Mouse (Mus musculus): ENCODE measurements around the gene Pcsk2. TPM values are rescaled to one million over a fixed set of nuclear protein-coding genes. Genes with fewer than 3 reads are reported as not detected.

Pcsk2 gene
- total RNA-seq, 2 experiments from 2014 or later = 266 to 279 TPM

- no peak for TF ChIP-seq CTCF (IDR thresholded peaks at IDR 0.05)
- no peak overlapping the region for H3K4me3 ChIP-seq
- no peak for DNase-seq (ENCODE audit: extremely low spot score in 1 of 2, low spot score in 2 of 2)
- H3K27ac ChIP-seq = no peak overlapping the region
- intact Hi-C loops (cut with DNase I) = no loop called here
Measured at GRCm38 (mm10) chr2:143585341-143585740, 39.4 kb downstream of the Pcsk2 start.

- TF ChIP-seq CTCF (IDR thresholded peaks at IDR 0.05) = no peak
- Histone ChIP-seq H3K4me3 (no peak overlapping the region), H3K27ac (no peak overlapping the region)
- no peak for DNase-seq (ENCODE audit: extremely low spot score in 1 of 2, low spot score in 2 of 2)
- intact Hi-C loops (cut with DNase I) = no loop called here
Measured at GRCm38 (mm10) chr2:143590398-143590797, 44.4 kb downstream of the Pcsk2 start.

- intact Hi-C loops (cut with DNase I) = no loop called here
- DNase-seq (ENCODE audit: extremely low spot score in 1 of 2, low spot score in 2 of 2) = no peak
- TF ChIP-seq CTCF (IDR thresholded peaks at IDR 0.05) = no peak
Measured at GRCm38 (mm10) chr2:143603071-143603470, 57.1 kb downstream of the Pcsk2 start.

GRCm38 (mm10) chr2:143603871-143604512 lies 58.0 kb downstream of the Pcsk2 start:
- TF ChIP-seq CTCF (IDR thresholded peaks at IDR 0.05) = no peak
- DNase-seq (ENCODE audit: extremely low spot score in 1 of 2, low spot score in 2 of 2) = no peak
- no peak overlapping the region for H3K4me3 ChIP-seq
- intact Hi-C loops (cut with DNase I) = no loop called here
- no peak overlapping the region for H3K27ac ChIP-seq

More at GRCm38 (mm10) chr2:143603071-143603470, 57.1 kb downstream of the Pcsk2 start:
- Histone ChIP-seq H3K4me3 (no peak overlapping the region), H3K27ac (no peak overlapping the region)

GRCm38 (mm10) chr2:143610355-143611331 lies 64.7 kb downstream of the Pcsk2 start:
- Histone ChIP-seq H3K27ac (no peak overlapping the region), H3K4me3 (no peak overlapping the region)
- DNase-seq (ENCODE audit: extremely low spot score in 1 of 2, low spot score in 2 of 2) = no peak
- TF ChIP-seq CTCF (IDR thresholded peaks at IDR 0.05) = no peak
- intact Hi-C loops (cut with DNase I) = no loop called here

- no peak for TF ChIP-seq CTCF (IDR thresholded peaks at IDR 0.05)
- intact Hi-C loops (cut with DNase I) = no loop called here
- no peak for DNase-seq (ENCODE audit: extremely low spot score in 1 of 2, low spot score in 2 of 2)
- Histone ChIP-seq H3K27ac (no peak overlapping the region), H3K4me3 (no peak overlapping the region)
Measured at GRCm38 (mm10) chr2:143613466-143613865, 67.5 kb downstream of the Pcsk2 start.

- no peak for DNase-seq (ENCODE audit: extremely low spot score in 1 of 2, low spot score in 2 of 2)
- TF ChIP-seq CTCF (IDR thresholded peaks at IDR 0.05) = no peak
- intact Hi-C loops (cut with DNase I) = no loop called here
- no peak overlapping the region for H3K27ac ChIP-seq
- H3K4me3 ChIP-seq = no peak overlapping the region
Measured at GRCm38 (mm10) chr2:143614775-143615174, 68.8 kb downstream of the Pcsk2 start.

- no peak overlapping the region for H3K4me3 ChIP-seq
- DNase-seq (ENCODE audit: extremely low spot score in 1 of 2, low spot score in 2 of 2) = no peak
- intact Hi-C loops (cut with DNase I) = loop anchor here (5.0 kb wide), 1 partner anchor 61 kb away; no protein-coding TSS in a partner anchor
- TF ChIP-seq CTCF (IDR thresholded peaks at IDR 0.05) = no peak
- peak overlapping the region; percentile 53 for H3K27ac ChIP-seq
Measured at GRCm38 (mm10) chr2:143620916-143621315, 75.0 kb downstream of the Pcsk2 start.

GRCm38 (mm10) chr2:143623916-143624315 lies 78.0 kb downstream of the Pcsk2 start:
- TF ChIP-seq CTCF (IDR thresholded peaks at IDR 0.05) = no peak

GRCm38 (mm10) chr2:143643305-143643704 lies 97.3 kb downstream of the Pcsk2 start:
- intact Hi-C loops (cut with DNase I) = no loop called here
- no peak for DNase-seq (ENCODE audit: extremely low spot score in 1 of 2, low spot score in 2 of 2)
- Histone ChIP-seq H3K27ac (no peak overlapping the region), H3K4me3 (no peak overlapping the region)
- no peak for TF ChIP-seq CTCF (IDR thresholded peaks at IDR 0.05)

More at GRCm38 (mm10) chr2:143623916-143624315, 78.0 kb downstream of the Pcsk2 start:
- peak overlapping the region; percentile 80 for H3K27ac ChIP-seq
- H3K4me3 ChIP-seq = no peak overlapping the region
- intact Hi-C loops (cut with DNase I) = loop anchor here (5.0 kb wide), 1 partner anchor 58 kb away; no protein-coding TSS in a partner anchor
- peak; percentile 21 to 35 for DNase-seq (ENCODE audit: extremely low spot score in 1 of 2, low spot score in 2 of 2)

- no peak for DNase-seq (ENCODE audit: extremely low spot score in 1 of 2, low spot score in 2 of 2)
- intact Hi-C loops (cut with DNase I) = no loop called here
- Histone ChIP-seq H3K27ac (no peak overlapping the region), H3K4me3 (no peak overlapping the region)
- no peak for TF ChIP-seq CTCF (IDR thresholded peaks at IDR 0.05)
Measured at GRCm38 (mm10) chr2:143644374-143644773, 98.4 kb downstream of the Pcsk2 start.

GRCm38 (mm10) chr2:143646001-143646400 lies 100.0 kb downstream of the Pcsk2 start:
- H3K27ac ChIP-seq = no peak overlapping the region; the same call in 1 of the 2 replicates
- no peak overlapping the region for H3K4me3 ChIP-seq
- intact Hi-C loops (cut with DNase I) = no loop called here
- DNase-seq (ENCODE audit: extremely low spot score in 1 of 2, low spot score in 2 of 2) = no peak
- no peak for TF ChIP-seq CTCF (IDR thresholded peaks at IDR 0.05)
